Mouse (Mus musculus) small intestine, adult 2 months (tissue): ENCODE measurements around the gene Pcf11. TPM values are rescaled to one million over a fixed set of nuclear protein-coding genes. Genes with fewer than 3 reads are reported as not detected.
A peak's percentile ranks its signal among the peaks of the same experiment; 100 is the strongest.

Experiments
- H3K27ac ChIP-seq: fragments of 200-500 bp; 2 replicates; pipeline ENCODE4 v1.5.1; 2012; ENCODE audit warnings: low read depth, low read length, control low read depth, inconsistent platforms; ENCODE audit not compliant: insufficient read depth
- H3K27me3 ChIP-seq: fragments of 200-500 bp; 2 replicates; pipeline ENCODE4 v1.6.1; 2012; ENCODE audit warnings: mild to moderate bottlenecking, moderate library complexity, low read length, inconsistent platforms; ENCODE audit not compliant: control insufficient read depth, insufficient read depth
- H3K36me3 ChIP-seq: fragments of 200-500 bp; 2 replicates; pipeline ENCODE4 v1.6.1; 2012; ENCODE audit warnings: mild to moderate bottlenecking, low read length, control low read depth, inconsistent platforms; ENCODE audit not compliant: control insufficient read depth, insufficient read depth
- H3K4me1 ChIP-seq: fragments of 200-500 bp; 2 replicates; pipeline ENCODE4 v1.6.1; 2012; ENCODE audit warnings: low read length, inconsistent platforms, mixed read lengths; ENCODE audit not compliant: control insufficient read depth, insufficient read depth, insufficient read length
- H3K4me3 ChIP-seq: fragments of 200-500 bp; 2 replicates; pipeline ENCODE4 v1.5.1; 2012; ENCODE audit warnings: low read depth, mild to moderate bottlenecking, control low read depth, inconsistent platforms, low read length, moderate library complexity
- CTCF ChIP-seq: fragments of 200-500 bp; IDR thresholded peaks from 2 replicates; pipeline ENCODE4 v1.5.1; 2012; ENCODE audit warnings: low read depth, mild to moderate bottlenecking, control low read depth, inconsistent platforms, low read length, moderate library complexity, mixed read lengths; ENCODE audit not compliant: insufficient replicate concordance, insufficient read length; ENCODE audit errors: extremely low read depth
- POLR2A ChIP-seq: fragments of 200-500 bp; IDR thresholded peaks from 2 replicates; pipeline ENCODE4 v1.6.1; 2012; ENCODE audit warnings: low read depth, mild to moderate bottlenecking, control low read depth, inconsistent platforms, low read length, moderate library complexity
- WGBS: fragments of 180-500 bp; shearing (Covaris S2); methylation state at CpG from one replicate; pipeline ENCODE4 v1.1.7; 2018; 5-methylcytosine and 5-hydroxymethylcytosine counted together
- polyA plus RNA-seq: library from polyadenylated mRNA; depleted of rRNA; stranded (reverse); fragments of >200 nt; gene quantifications from 2 replicates; pipeline ENCODE4 v1.2.3, GENCODE M21; 2012; rRNA removed

The Pcf11 gene
- polyA plus RNA-seq, 1 experiment: 9.4 TPM

GRCm38 (mm10) chr7:92638050-92638449 is 31.7 kb downstream of the Pcf11 start:
- Histone ChIP-seq H3K36me3 (peaks cover 12% of the 10 kb centered on the region), H3K27ac (no peak overlapping the region), H3K4me3 (no peak overlapping the region), H3K4me1 (peaks cover 8% of the 10 kb centered on the region), H3K27me3 (peaks cover 4% of the 10 kb centered on the region; the same call in 1 of the 2 replicates)
- WGBS: 69% methylated on average over 5 of the region's 5 CpGs
- TF ChIP-seq POLR2A (no peak), CTCF (no peak)

GRCm38 (mm10) chr7:92637021-92637625 is 32.6 kb downstream of the Pcf11 start, which contains the start of gene Ankrd42:
Ankrd42 (minus strand) TSS chr7:92637142.
- peak within 1 kb of the TSS; percentile 76 for H3K27ac ChIP-seq
- TF ChIP-seq POLR2A (0 out of 2 replicates have a peak, but pooled peaks have one; percentile 39), CTCF (peak; percentile 37; the same call in 1 of the 2 replicates)
- WGBS: under 1% methylated on average over 44 of the region's 44 CpGs
- H3K4me3 ChIP-seq: peak within 1 kb of the TSS; percentile 98
- H3K4me1 ChIP-seq: peaks cover 8% of the 10 kb centered on the region
- peaks cover 4% of the 10 kb centered on the region; the same call in 1 of the 2 replicates for H3K27me3 ChIP-seq
- peaks cover 10% of the 10 kb centered on the region for H3K36me3 ChIP-seq

- H3K4me1 ChIP-seq: peaks cover 8% of the 10 kb centered on the region
- peaks cover 10% of the 10 kb centered on the region for H3K36me3 ChIP-seq
- peak overlapping the region; percentile 98 for H3K4me3 ChIP-seq
- WGBS: 2% methylated on average over 49 of the region's 49 CpGs
- no peak for TF ChIP-seq CTCF
- H3K27ac ChIP-seq: no peak overlapping the region
- H3K27me3 ChIP-seq: peaks cover 4% of the 10 kb centered on the region; the same call in 1 of the 2 replicates
These were observed 33.3 kb downstream of the Pcf11 start for GRCm38 (mm10) chr7:92636295-92637011.

- 47% methylated on average over 2 of the region's 2 CpGs for WGBS
- no peaks in the 10 kb centered on the region for H3K36me3 ChIP-seq
- no peak overlapping the region for H3K4me3 ChIP-seq
- no peaks in the 10 kb centered on the region for H3K4me1 ChIP-seq
- TF ChIP-seq POLR2A (no peak), CTCF (no peak)
- no peak overlapping the region for H3K27ac ChIP-seq
- H3K27me3 ChIP-seq: no peaks in the 10 kb centered on the region
These were observed 39.6 kb downstream of the Pcf11 start for GRCm38 (mm10) chr7:92630167-92630566.

- WGBS: 29% methylated on average over 2 of the region's 2 CpGs
- no peaks in the 10 kb centered on the region for H3K36me3 ChIP-seq
- H3K27ac ChIP-seq: no peak overlapping the region
- no peaks in the 10 kb centered on the region for H3K4me1 ChIP-seq
- TF ChIP-seq CTCF (no peak), POLR2A (no peak)
- H3K27me3 ChIP-seq: no peaks in the 10 kb centered on the region
- H3K4me3 ChIP-seq: no peak overlapping the region
These were observed 45.2 kb downstream of the Pcf11 start for GRCm38 (mm10) chr7:92624488-92624887.

- no peak overlapping the region for H3K27ac ChIP-seq
- no peaks in the 10 kb centered on the region for H3K27me3 ChIP-seq
- H3K4me3 ChIP-seq: no peak overlapping the region
- WGBS: 83% methylated on average over 7 of the region's 7 CpGs
- TF ChIP-seq POLR2A (no peak), CTCF (no peak)
- H3K36me3 ChIP-seq: no peaks in the 10 kb centered on the region
- no peaks in the 10 kb centered on the region for H3K4me1 ChIP-seq
These were observed 58.9 kb downstream of the Pcf11 start for GRCm38 (mm10) chr7:92610830-92611229.

GRCm38 (mm10) chr7:92604961-92605360 is 64.8 kb downstream of the Pcf11 start:
- 90% methylated on average over 7 of the region's 7 CpGs for WGBS
- no peak overlapping the region for H3K27ac ChIP-seq
- no peaks in the 10 kb centered on the region for H3K4me1 ChIP-seq
- H3K27me3 ChIP-seq: no peaks in the 10 kb centered on the region
- TF ChIP-seq CTCF (no peak), POLR2A (no peak)
- no peak overlapping the region for H3K4me3 ChIP-seq
- no peaks in the 10 kb centered on the region for H3K36me3 ChIP-seq

Other genes with a start within 250 kb of the Pcf11 start
- gene Ccdc90b, start 108.8 kb downstream of the Pcf11 start, polyA plus RNA-seq: 0.93 and 2.3 TPM in 2 replicates
- gene Ankrd42, start 32.8 kb downstream of the Pcf11 start, polyA plus RNA-seq: 0.22 and 0.42 TPM in 2 replicates
- gene Rab30, start 71.7 kb upstream of the Pcf11 start, polyA plus RNA-seq: 1.7 and 6.9 TPM in 2 replicates
- gene Ddias, start 204.3 kb upstream of the Pcf11 start, polyA plus RNA-seq: 0.03 TPM in 1 of 2 replicates, not detected in the other
- 3.5 and 9.1 TPM in 2 replicates for gene Prcp, start 204.5 kb upstream of the Pcf11 start, polyA plus RNA-seq